Mouse (Mus musculus) C2C12 (cell line): Measurements from ENCODE around the gene Creb3l4. TPM values are rescaled to one million over a fixed set of nuclear protein-coding genes. Genes with fewer than 3 reads are reported as not detected.

Experiments used
- H3K27me3 ChIP-seq: one replicate; pipeline ENCODE4 v1.6.1; 2011; ENCODE audit not compliant: control insufficient read depth, insufficient read depth, insufficient read length
- H3K36me3 ChIP-seq: one replicate; pipeline ENCODE4 v1.6.1; 2011; ENCODE audit not compliant: control insufficient read depth, insufficient read depth
- H3K4me3 ChIP-seq: one replicate; pipeline ENCODE4 v1.5.1; 2011; ENCODE audit warnings: mild to moderate bottlenecking, control low read depth; ENCODE audit not compliant: poor library complexity, insufficient read depth, severe bottlenecking
- H3K79me2 ChIP-seq: one replicate; pipeline ENCODE4 v1.6.1; 2011; ENCODE audit not compliant: control insufficient read depth, insufficient read depth
- H3K79me3 ChIP-seq: one replicate; pipeline ENCODE4 v1.6.1; 2011; ENCODE audit warnings: low read depth, control low read depth
- H3ac ChIP-seq: one replicate; pipeline ENCODE3; 2011; ENCODE audit warnings: low read depth; ENCODE audit not compliant: control insufficient read depth, insufficient read length
- CEBPB ChIP-seq: IDR thresholded peaks from one replicate; pipeline ENCODE4 v1.6.1; 2011; ENCODE audit warnings: low read depth, mild to moderate bottlenecking, control low read depth, moderate library complexity
- CTCF ChIP-seq: IDR thresholded peaks from one replicate; pipeline ENCODE4 v1.5.1; 2011; ENCODE audit not compliant: control insufficient read depth, insufficient read depth, insufficient read length
- FOSL1 ChIP-seq: IDR thresholded peaks from one replicate; pipeline ENCODE4 v1.8.0; 2011; ENCODE audit warnings: mild to moderate bottlenecking, low read length; ENCODE audit not compliant: poor library complexity, insufficient read depth, severe bottlenecking
- MAX ChIP-seq: IDR thresholded peaks from one replicate; pipeline ENCODE4 v1.6.1; 2011; ENCODE audit warnings: mild to moderate bottlenecking, control low read depth
- MYOD1 ChIP-seq: IDR thresholded peaks from one replicate; pipeline ENCODE4 v1.6.1; 2011; ENCODE audit warnings: low read depth; ENCODE audit not compliant: control insufficient read depth, insufficient read length
- MYOG ChIP-seq: IDR thresholded peaks from one replicate; pipeline ENCODE4 v1.6.1; 2011; ENCODE audit not compliant: control insufficient read depth, insufficient read length; ENCODE audit errors: extremely low read depth
- USF1 ChIP-seq: IDR thresholded peaks from one replicate; pipeline ENCODE4 v1.6.1; 2011; ENCODE audit warnings: low read depth, mild to moderate bottlenecking, control low read depth, moderate library complexity
- polyA plus RNA-seq: library from polyadenylated mRNA; unstranded; fragments of >200 nt; fragmentation: generic; extraction: Trizol; gene quantifications from one replicate; pipeline ENCODE4 v1.2.1, GENCODE M21; 2012; ENCODE audit warnings: missing spikeins

Creb3l4 gene
- polyA plus RNA-seq, 1 experiment, result 0.06 TPM

DNA sequence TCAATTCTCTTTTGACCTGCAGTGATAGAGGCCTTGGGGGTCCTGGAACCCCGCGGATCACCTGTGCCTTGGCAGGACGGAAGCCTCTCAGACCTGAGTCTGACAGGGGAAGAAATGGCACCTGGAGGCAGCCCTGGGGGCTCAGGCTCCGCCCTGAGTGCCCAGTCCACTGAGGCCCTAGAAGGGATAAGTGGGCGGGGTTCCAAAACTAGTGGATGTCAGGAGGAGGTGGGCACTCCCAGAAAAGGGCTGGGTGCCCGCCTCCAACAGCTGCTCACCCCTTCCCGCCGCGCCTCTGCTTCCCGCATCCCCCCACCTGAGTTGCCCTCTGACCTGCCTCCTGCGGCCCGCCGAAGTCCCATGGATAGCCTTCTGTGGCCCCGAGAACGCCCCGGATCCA, 33.5 kb upstream of the Creb3l4 start:
- Histone ChIP-seq H3K79me2 (no peaks in the 10 kb centered on the region), H3K4me3 (no peak overlapping the region), H3K27me3 (no peaks in the 10 kb centered on the region), H3K79me3 (no peaks in the 10 kb centered on the region), H3K36me3 (no peaks in the 10 kb centered on the region), H3ac (no peak overlapping the region)
- TF ChIP-seq MYOG (no peak), USF1 (no peak), MYOD1 (no peak), CEBPB (no peak), FOSL1 (no peak), CTCF (no peak), MAX (no peak)

DNA sequence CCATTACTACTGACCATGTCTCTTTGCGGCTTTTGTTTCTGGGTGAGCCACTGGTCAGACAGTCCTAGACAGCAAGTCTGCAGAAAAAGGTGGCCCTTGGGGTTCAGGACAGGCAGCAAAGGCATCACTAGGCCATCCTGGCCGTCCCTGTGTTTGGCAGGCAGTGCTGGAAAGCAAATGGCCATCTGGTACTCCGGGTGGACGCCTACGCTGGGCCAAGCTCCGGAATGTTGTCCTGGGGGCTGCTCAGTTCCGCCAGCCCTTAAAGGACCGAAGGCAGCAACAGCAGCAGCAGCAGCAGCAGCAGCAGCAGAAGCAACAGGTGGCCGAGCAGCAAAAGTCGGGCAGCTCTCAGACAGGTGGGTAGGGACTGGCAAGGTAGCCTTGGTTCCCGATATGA, 32.0 kb upstream of the Creb3l4 start:
- Histone ChIP-seq H3K79me2 (no peaks in the 10 kb centered on the region), H3ac (no peak overlapping the region), H3K4me3 (no peak overlapping the region), H3K27me3 (no peaks in the 10 kb centered on the region), H3K36me3 (no peaks in the 10 kb centered on the region), H3K79me3 (no peaks in the 10 kb centered on the region)
- no peak for TF ChIP-seq FOSL1
- TF ChIP-seq USF1, result no peak
- no peak for TF ChIP-seq MYOG
- TF ChIP-seq CEBPB, result no peak
- TF ChIP-seq MAX, result no peak
- no peak for TF ChIP-seq CTCF
- no peak for TF ChIP-seq MYOD1

GRCm38 (mm10) chr3:90273855-90274254, 30.5 kb upstream of the Creb3l4 start:
- TF ChIP-seq USF1 (no peak), MYOD1 (no peak), CTCF (no peak), MAX (no peak), MYOG (no peak), CEBPB (no peak), FOSL1 (no peak)
- H3K4me3 ChIP-seq, result no peak overlapping the region

DNA sequence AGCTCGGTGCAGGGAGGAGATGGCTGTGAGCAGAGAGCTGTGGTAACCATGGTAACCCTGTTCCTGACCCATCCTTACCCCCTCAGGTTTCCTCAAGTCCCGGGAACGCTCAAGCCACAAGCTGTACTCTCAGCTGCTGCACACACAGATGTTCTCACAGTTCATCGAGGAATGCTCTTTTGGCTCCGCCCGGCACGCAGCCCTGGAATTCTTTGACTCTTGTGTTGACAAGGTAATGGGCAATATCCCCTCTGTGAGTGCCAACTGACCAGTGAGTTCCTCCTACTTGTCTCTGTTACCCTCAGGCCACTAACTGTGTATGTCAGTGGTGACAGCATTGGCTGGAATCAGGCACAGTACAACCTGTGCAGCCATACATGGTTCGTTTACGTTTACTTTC, 28.9 kb upstream of the Creb3l4 start:
- Histone ChIP-seq H3K79me3 (no peaks in the 10 kb centered on the region), H3ac (no peak overlapping the region), H3K36me3 (no peaks in the 10 kb centered on the region), H3K27me3 (no peaks in the 10 kb centered on the region), H3K4me3 (no peak overlapping the region), H3K79me2 (no peaks in the 10 kb centered on the region)
- TF ChIP-seq USF1 (no peak), FOSL1 (no peak), MAX (no peak), MYOD1 (no peak), CEBPB (no peak), MYOG (no peak), CTCF (no peak)

More at GRCm38 (mm10) chr3:90273855-90274254, 30.5 kb upstream of the Creb3l4 start:
- Histone ChIP-seq H3K27me3 (no peaks in the 10 kb centered on the region), H3K79me3 (no peaks in the 10 kb centered on the region), H3ac (no peak overlapping the region), H3K79me2 (no peaks in the 10 kb centered on the region), H3K36me3 (no peaks in the 10 kb centered on the region)

- Histone ChIP-seq H3K36me3 (no peaks in the 10 kb centered on the region), H3K27me3 (no peaks in the 10 kb centered on the region)
These were observed 27.5 kb upstream of the Creb3l4 start for GRCm38 (mm10) chr3:90270784-90271183.

DNA sequence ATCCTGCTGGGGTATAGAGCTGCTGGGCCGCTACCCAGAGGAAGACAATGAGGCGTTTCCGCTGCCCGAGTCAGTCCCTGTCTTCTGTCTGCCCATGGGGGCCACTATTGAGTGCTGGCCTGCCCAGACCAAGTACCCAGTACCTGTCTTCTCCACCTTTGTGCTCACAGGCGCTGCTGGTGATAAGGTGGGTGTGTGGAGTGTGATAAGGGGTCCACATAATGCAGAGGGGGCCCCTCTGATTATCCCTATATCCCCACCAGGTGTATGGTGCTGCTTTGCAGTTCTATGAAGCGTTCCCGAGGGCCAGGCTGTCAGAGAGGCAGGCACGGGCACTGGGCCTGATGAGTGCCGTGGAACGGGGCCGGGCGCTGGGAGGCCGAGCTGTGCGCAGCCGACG, 25.7 kb upstream of the Creb3l4 start:
- Histone ChIP-seq H3K36me3 (no peaks in the 10 kb centered on the region), H3K27me3 (no peaks in the 10 kb centered on the region), H3ac (no peak overlapping the region), H3K79me3 (no peaks in the 10 kb centered on the region), H3K79me2 (no peaks in the 10 kb centered on the region), H3K4me3 (no peak overlapping the region)
- TF ChIP-seq FOSL1 (no peak), CTCF (no peak), MAX (no peak)

More at GRCm38 (mm10) chr3:90270784-90271183, 27.5 kb upstream of the Creb3l4 start:
- no peak overlapping the region for H3K4me3 ChIP-seq
- no peaks in the 10 kb centered on the region for H3K79me3 ChIP-seq
- no peaks in the 10 kb centered on the region for H3K79me2 ChIP-seq
- TF ChIP-seq FOSL1, result no peak
- H3ac ChIP-seq, result no peak overlapping the region
